Mouse (Mus musculus): ENCODE results near the gene Usp4. TPM values are rescaled to one million over a fixed set of nuclear protein-coding genes. Genes with fewer than 3 reads are reported as not detected.

The Usp4 gene
- polyA plus RNA-seq, 1 experiment from 2014 or later, result 119 TPM

DNA sequence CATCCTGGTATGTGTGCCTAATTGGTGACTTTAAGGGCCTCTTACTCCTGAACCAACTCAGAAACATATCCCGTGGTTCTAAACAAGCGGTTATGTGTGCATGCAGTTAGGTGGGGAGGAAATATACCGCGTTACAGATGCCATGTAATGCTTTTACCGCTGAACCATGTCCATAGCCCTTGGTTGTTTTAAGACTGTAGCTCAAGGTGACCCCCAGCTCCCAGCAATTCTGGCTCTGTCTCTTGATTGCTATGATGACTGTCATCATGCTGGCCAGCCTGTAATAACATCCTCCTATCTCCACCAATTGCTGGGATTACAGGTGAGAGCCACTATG lies 6.5 kb upstream of the Usp4 start:
- no peak for ATAC-seq (ENCODE audit: low FRiP score, low TSS enrichment)
- Histone ChIP-seq H3K9me3 (ENCODE audit: low read length) (no peaks in the 10 kb centered on the region), H3K27me3 (ENCODE audit: insufficient read depth, low read length) (no peaks in the 10 kb centered on the region), H3K4me2 (replicated peaks; ENCODE audit: low read depth, low read length) (no peak overlapping the region), H3K36me3 (ENCODE audit: insufficient read depth, low read length) (0 out of 2 replicates have a peak, but pooled peaks cover 2% of the 10 kb centered on the region), H3K27ac (ENCODE audit: low read length) (no peak overlapping the region; the same call in 1 of the 2 replicates), H3K4me1 (ENCODE audit: insufficient read depth, low read length) (peaks cover 38% of the 10 kb centered on the region), H3K4me3 (ENCODE audit: low read length) (peak overlapping the region; percentile 78; the same call in 1 of the 2 replicates), H3K9ac (replicated peaks; ENCODE audit: low read length) (no peak overlapping the region)
- 77% methylated on average over 5 of the region's 5 CpGs for whole genome bisulfite sequencing

DNA sequence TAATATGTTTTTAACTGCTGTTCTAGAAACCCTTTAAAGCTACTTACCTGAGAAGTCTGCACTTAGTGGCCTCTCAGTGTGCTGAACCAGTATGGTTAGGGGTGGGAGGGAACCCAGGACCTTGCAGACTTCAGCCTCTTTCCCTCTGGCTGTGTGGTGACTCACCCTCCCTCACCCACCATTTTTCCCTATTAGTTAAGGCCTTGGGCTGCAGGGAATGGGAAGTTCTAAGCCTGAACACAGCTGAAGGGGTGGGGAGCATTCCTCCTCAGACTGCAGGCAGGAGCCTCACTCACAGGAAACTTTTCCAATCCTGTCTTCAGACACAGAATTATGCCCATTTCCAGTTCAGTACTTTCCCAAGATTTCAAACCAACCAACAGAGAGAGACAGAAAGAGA lies 5.9 kb upstream of the Usp4 start:
- ATAC-seq (ENCODE audit: low FRiP score, low TSS enrichment), result no peak
- 0 out of 2 replicates have a peak, but pooled peaks cover 2% of the 10 kb centered on the region for H3K36me3 ChIP-seq (ENCODE audit: insufficient read depth, low read length)
- H3K9ac ChIP-seq (replicated peaks; ENCODE audit: low read length), result no peak overlapping the region
- H3K9me3 ChIP-seq (ENCODE audit: low read length), result no peaks in the 10 kb centered on the region
- peak overlapping the region; percentile 84 for H3K27ac ChIP-seq (ENCODE audit: low read length)
- peaks cover 43% of the 10 kb centered on the region for H3K4me1 ChIP-seq (ENCODE audit: insufficient read depth, low read length)
- H3K27me3 ChIP-seq (ENCODE audit: insufficient read depth, low read length), result no peaks in the 10 kb centered on the region
- H3K4me3 ChIP-seq (ENCODE audit: low read length), result no peak overlapping the region
- no peak overlapping the region for H3K4me2 ChIP-seq (replicated peaks; ENCODE audit: low read depth, low read length)

DNA sequence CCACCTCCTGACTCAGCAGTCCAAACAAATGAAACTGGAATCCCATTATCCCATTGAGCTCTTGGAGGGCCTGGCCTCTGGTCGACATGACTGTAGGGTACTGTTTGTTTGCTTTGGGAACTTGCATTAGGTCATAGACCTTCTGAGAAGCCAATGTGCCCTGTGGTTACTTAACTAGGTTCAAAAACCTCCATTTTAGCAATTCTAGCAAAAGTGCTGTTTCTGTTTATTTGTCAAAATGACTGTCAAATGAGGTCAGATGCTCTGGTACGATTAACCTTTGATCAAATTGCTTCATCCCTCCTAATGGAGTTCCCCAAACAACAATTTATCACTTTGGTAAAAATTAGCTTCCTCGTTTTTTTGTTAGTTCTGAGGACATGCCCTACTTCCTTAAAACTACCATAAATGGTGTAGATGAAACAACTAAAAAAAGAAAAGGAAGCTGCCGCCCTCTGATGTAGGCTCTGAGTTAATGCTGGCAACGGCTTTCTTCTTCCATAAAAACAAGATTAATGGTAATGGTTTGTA lies 5.3 kb upstream of the Usp4 start:
- Histone ChIP-seq H3K4me1 (ENCODE audit: insufficient read depth, low read length) (peaks cover 45% of the 10 kb centered on the region), H3K9me3 (ENCODE audit: low read length) (no peaks in the 10 kb centered on the region), H3K27me3 (ENCODE audit: insufficient read depth, low read length) (no peaks in the 10 kb centered on the region), H3K4me3 (ENCODE audit: low read length) (no peak overlapping the region), H3K27ac (ENCODE audit: low read length) (peak overlapping the region; percentile 84), H3K9ac (replicated peaks; ENCODE audit: low read length) (no peak overlapping the region), H3K4me2 (replicated peaks; ENCODE audit: low read depth, low read length) (no peak overlapping the region), H3K36me3 (ENCODE audit: insufficient read depth, low read length) (0 out of 2 replicates have a peak, but pooled peaks cover 2% of the 10 kb centered on the region)
- no peak for ATAC-seq (ENCODE audit: low FRiP score, low TSS enrichment)
- WGBS, result 31% methylated on average over 5 of the region's 5 CpGs

DNA sequence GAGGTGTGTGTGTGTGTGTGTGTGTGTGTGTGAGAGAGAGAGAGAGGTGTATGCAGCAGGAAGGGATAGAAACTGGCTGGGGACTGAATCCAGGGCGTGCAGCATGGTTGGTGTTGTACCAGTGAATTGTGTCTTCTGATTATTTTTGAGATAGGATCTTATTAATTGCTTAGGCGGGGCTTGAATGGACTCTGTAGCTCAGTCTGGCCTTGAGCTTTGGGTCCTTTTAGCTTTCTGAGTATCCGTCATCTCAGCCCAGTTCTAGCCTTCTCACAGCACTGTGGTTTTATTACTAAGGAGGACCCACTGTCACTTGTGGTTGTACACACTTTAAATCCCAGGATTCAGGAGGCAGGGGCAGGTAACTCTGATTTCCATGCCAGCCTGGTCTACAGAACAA lies 4.3 kb upstream of the Usp4 start:
- Histone ChIP-seq H3K27ac (ENCODE audit: low read length) (peak overlapping the region; percentile 5; the same call in 1 of the 2 replicates), H3K4me3 (ENCODE audit: low read length) (no peak overlapping the region), H3K4me1 (ENCODE audit: insufficient read depth, low read length) (peaks cover 43% of the 10 kb centered on the region), H3K9ac (replicated peaks; ENCODE audit: low read length) (no peak overlapping the region), H3K9me3 (ENCODE audit: low read length) (no peaks in the 10 kb centered on the region), H3K27me3 (ENCODE audit: insufficient read depth, low read length) (no peaks in the 10 kb centered on the region), H3K4me2 (replicated peaks; ENCODE audit: low read depth, low read length) (no peak overlapping the region), H3K36me3 (ENCODE audit: insufficient read depth, low read length) (no peaks in the 10 kb centered on the region)
- ATAC-seq (ENCODE audit: low FRiP score, low TSS enrichment), result no peak
- 69% methylated on average over 3 of the region's 3 CpGs for WGBS

DNA sequence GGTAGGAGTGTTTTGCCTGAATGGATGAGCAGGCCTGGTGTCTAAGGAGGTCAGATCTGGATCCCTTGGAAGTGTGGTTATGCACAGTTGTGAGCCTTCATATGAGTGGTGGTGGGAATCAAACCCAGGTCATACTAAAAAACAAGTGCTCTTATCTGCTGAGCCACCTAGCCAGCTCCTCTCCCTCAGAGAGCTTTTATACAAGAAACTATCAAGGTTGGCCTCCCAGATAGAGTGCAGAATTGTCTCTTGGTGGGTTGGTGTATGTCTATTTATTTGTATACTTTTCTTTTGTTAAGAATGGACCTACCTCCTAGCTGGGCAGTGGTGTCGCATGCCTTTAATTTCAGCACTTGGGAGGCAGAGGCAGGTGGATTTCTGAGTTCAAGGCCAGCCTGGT lies 3.8 kb upstream of the Usp4 start:
- Histone ChIP-seq H3K4me1 (ENCODE audit: insufficient read depth, low read length) (peaks cover 43% of the 10 kb centered on the region), H3K27ac (ENCODE audit: low read length) (peak overlapping the region; percentile 5; the same call in 1 of the 2 replicates), H3K4me3 (ENCODE audit: low read length) (no peak overlapping the region), H3K9me3 (ENCODE audit: low read length) (no peaks in the 10 kb centered on the region), H3K4me2 (replicated peaks; ENCODE audit: low read depth, low read length) (no peak overlapping the region), H3K27me3 (ENCODE audit: insufficient read depth, low read length) (no peaks in the 10 kb centered on the region), H3K9ac (replicated peaks; ENCODE audit: low read length) (no peak overlapping the region), H3K36me3 (ENCODE audit: insufficient read depth, low read length) (no peaks in the 10 kb centered on the region)
- no peak for ATAC-seq (ENCODE audit: low FRiP score, low TSS enrichment)
- WGBS, result 100% methylated on average over 1 of the region's 1 CpGs

DNA sequence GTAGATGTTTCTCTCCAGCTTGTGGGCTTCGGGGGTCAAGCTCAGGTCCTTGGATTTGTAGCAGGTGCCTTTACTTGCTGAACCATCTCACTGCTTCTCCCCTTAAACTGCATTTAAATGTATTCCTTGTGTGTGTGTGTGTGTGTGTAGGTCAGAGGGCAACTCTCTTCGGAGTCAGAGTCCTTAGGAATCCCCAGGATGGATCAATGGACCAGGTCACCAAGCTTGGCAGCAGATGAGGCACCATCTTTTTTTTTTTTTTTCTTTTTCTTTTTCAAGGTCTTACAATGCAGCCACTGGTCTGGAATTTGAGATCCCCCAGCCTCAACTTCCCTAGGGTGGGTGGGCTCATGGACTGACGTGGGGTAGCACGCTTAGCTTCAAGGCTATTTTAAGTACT lies 3.2 kb upstream of the Usp4 start:
- H3K27me3 ChIP-seq (ENCODE audit: insufficient read depth, low read length), result no peaks in the 10 kb centered on the region
- no peak overlapping the region for H3K4me3 ChIP-seq (ENCODE audit: low read length)
- no peak for ATAC-seq (ENCODE audit: low FRiP score, low TSS enrichment)
- no peaks in the 10 kb centered on the region for H3K9me3 ChIP-seq (ENCODE audit: low read length)
- H3K4me2 ChIP-seq (replicated peaks; ENCODE audit: low read depth, low read length), result no peak overlapping the region
- H3K27ac ChIP-seq (ENCODE audit: low read length), result no peak overlapping the region
- 82% methylated on average over 4 of the region's 4 CpGs for WGBS
- H3K9ac ChIP-seq (replicated peaks; ENCODE audit: low read length), result no peak overlapping the region
- no peaks in the 10 kb centered on the region for H3K36me3 ChIP-seq (ENCODE audit: insufficient read depth, low read length)
- H3K4me1 ChIP-seq (ENCODE audit: insufficient read depth, low read length), result peaks cover 46% of the 10 kb centered on the region

DNA sequence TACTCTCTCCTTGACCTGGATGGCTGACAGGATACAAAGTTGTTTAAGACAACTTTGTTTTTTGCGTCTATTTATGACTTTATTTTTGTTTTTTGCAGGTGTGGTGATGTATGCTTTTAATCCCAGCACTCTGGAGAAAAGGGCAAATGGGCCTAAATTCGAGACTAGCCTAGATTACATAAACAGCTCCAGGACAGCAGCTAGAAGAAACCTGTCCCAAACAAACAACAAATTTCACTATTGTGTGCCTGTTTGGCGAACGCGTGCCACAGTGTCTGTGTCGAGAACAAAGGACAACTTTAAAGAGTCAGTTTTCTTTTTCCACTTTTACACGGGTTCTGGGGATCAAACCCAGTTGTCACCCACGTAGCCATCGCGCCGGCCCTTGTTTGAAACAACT lies 629 bp upstream of the Usp4 start:
- H3K36me3 ChIP-seq (ENCODE audit: insufficient read depth, low read length), result peaks cover 16% of the 10 kb centered on the region

DNA sequence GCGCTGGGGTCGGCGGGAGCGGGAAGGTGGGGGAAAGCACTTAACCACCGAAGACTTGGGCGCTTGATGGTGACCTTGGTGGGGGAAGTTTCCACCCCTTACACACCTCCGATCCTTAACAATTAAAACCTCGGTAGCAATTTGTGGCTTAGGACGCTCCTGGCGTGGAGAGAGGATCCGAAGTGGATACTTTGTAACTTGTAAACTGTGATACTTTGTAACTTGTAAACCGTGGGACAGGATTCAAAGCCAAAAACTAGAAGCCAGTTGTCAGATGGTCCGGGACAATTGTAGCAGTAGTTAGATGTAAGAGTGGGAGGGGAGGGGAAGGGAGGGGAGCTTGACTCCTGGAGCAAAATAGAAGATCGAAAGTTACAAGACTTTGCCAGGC lies 632 bp downstream of the Usp4 start:
- no peaks in the 10 kb centered on the region for H3K27me3 ChIP-seq (ENCODE audit: insufficient read depth, low read length)

More for the DNA sequence above, 629 bp upstream of the Usp4 start:
- Histone ChIP-seq H3K4me1 (ENCODE audit: insufficient read depth, low read length) (peaks cover 26% of the 10 kb centered on the region), H3K4me2 (replicated peaks; ENCODE audit: low read depth, low read length) (peak overlapping the region; percentile 80), H3K9me3 (ENCODE audit: low read length) (no peaks in the 10 kb centered on the region), H3K27me3 (ENCODE audit: insufficient read depth, low read length) (no peaks in the 10 kb centered on the region), H3K4me3 (ENCODE audit: low read length) (peak overlapping the region; percentile 63), H3K27ac (ENCODE audit: low read length) (peak overlapping the region; percentile 96), H3K9ac (replicated peaks; ENCODE audit: low read length) (peak overlapping the region; percentile 75)
- no peak for ATAC-seq (ENCODE audit: low FRiP score, low TSS enrichment)
- WGBS, result 3% methylated on average over 11 of the region's 11 CpGs

DNA sequence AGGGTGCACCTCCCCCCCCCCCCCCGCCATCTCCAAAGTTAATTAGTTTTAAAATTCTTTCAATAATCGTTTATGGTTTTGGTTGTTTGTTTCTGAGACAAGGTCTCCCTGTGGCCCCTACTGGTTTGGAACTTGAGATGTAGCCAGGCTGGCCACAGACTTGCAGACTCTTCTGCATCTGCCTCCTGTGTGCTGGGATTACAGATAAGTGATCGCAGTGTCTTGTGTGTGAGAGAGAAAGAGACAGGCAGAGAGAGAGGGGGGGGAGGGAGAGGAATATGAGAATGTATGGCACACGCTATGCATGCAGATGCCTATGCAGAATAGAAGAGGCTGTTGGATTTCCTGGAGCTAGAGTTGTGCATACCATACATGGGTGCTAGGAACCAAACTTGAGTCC lies 2.1 kb downstream of the Usp4 start:
- H3K4me2 ChIP-seq (replicated peaks; ENCODE audit: low read depth, low read length), result no peak overlapping the region
- H3K27me3 ChIP-seq (ENCODE audit: insufficient read depth, low read length), result no peaks in the 10 kb centered on the region
- H3K9me3 ChIP-seq (ENCODE audit: low read length), result no peaks in the 10 kb centered on the region
- ATAC-seq (ENCODE audit: low FRiP score, low TSS enrichment), result no peak
- H3K27ac ChIP-seq (ENCODE audit: low read length), result no peak overlapping the region
- peaks cover 20% of the 10 kb centered on the region for H3K4me1 ChIP-seq (ENCODE audit: insufficient read depth, low read length)
- WGBS, result 99% methylated on average over 4 of the region's 4 CpGs
- no peak overlapping the region for H3K9ac ChIP-seq (replicated peaks; ENCODE audit: low read length)
- no peak overlapping the region for H3K4me3 ChIP-seq (ENCODE audit: low read length)
- H3K36me3 ChIP-seq (ENCODE audit: insufficient read depth, low read length), result peaks cover 42% of the 10 kb centered on the region

More for the DNA sequence above, 632 bp downstream of the Usp4 start:
- no peak for ATAC-seq (ENCODE audit: low FRiP score, low TSS enrichment)
- peak overlapping the region; percentile 63 for H3K4me3 ChIP-seq (ENCODE audit: low read length)
- peak overlapping the region; percentile 96 for H3K27ac ChIP-seq (ENCODE audit: low read length)
- 3% methylated on average over 14 of the region's 14 CpGs for WGBS
- peaks cover 28% of the 10 kb centered on the region for H3K36me3 ChIP-seq (ENCODE audit: insufficient read depth, low read length)
- peak overlapping the region; percentile 75 for H3K9ac ChIP-seq (replicated peaks; ENCODE audit: low read length)
- peaks cover 20% of the 10 kb centered on the region for H3K4me1 ChIP-seq (ENCODE audit: insufficient read depth, low read length)
- H3K9me3 ChIP-seq (ENCODE audit: low read length), result no peaks in the 10 kb centered on the region
- H3K4me2 ChIP-seq (replicated peaks; ENCODE audit: low read depth, low read length), result peak overlapping the region; percentile 80

DNA sequence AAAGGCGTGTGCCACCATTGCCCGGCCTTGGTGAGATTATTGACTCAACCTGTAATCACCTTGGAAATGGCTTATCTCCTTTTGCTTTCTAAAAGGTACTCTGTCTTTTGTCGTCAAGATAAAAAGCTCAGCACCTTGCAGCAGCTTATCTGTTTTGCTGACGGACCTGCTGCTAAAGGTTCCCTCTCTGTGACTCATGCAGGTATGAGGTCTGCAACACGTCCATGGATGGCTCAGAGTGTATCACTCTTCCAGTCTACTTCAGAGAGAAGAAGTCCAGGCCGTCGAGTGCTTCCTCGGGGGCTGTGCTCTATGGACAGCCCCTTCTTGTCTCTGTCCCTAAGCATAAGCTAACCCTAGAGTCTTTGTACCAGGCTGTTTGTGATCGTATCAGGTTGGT lies 30.6 kb downstream of the Usp4 start:
- H3K9me3 ChIP-seq (ENCODE audit: low read length), result no peaks in the 10 kb centered on the region
- H3K27ac ChIP-seq (ENCODE audit: low read length), result no peak overlapping the region
- H3K27me3 ChIP-seq (ENCODE audit: insufficient read depth, low read length), result no peaks in the 10 kb centered on the region
- WGBS, result 89% methylated on average over 9 of the region's 9 CpGs
- no peak overlapping the region for H3K9ac ChIP-seq (replicated peaks; ENCODE audit: low read length)
- no peaks in the 10 kb centered on the region for H3K4me1 ChIP-seq (ENCODE audit: insufficient read depth, low read length)
- peaks cover 76% of the 10 kb centered on the region for H3K36me3 ChIP-seq (ENCODE audit: insufficient read depth, low read length)
- no peak for ATAC-seq (ENCODE audit: low FRiP score, low TSS enrichment)
- no peak overlapping the region for H3K4me3 ChIP-seq (ENCODE audit: low read length)
- H3K4me2 ChIP-seq (replicated peaks; ENCODE audit: low read depth, low read length), result no peak overlapping the region
